Mouse (Mus musculus): ENCODE data around the gene Bub1b.

Bub1b gene

DNA sequence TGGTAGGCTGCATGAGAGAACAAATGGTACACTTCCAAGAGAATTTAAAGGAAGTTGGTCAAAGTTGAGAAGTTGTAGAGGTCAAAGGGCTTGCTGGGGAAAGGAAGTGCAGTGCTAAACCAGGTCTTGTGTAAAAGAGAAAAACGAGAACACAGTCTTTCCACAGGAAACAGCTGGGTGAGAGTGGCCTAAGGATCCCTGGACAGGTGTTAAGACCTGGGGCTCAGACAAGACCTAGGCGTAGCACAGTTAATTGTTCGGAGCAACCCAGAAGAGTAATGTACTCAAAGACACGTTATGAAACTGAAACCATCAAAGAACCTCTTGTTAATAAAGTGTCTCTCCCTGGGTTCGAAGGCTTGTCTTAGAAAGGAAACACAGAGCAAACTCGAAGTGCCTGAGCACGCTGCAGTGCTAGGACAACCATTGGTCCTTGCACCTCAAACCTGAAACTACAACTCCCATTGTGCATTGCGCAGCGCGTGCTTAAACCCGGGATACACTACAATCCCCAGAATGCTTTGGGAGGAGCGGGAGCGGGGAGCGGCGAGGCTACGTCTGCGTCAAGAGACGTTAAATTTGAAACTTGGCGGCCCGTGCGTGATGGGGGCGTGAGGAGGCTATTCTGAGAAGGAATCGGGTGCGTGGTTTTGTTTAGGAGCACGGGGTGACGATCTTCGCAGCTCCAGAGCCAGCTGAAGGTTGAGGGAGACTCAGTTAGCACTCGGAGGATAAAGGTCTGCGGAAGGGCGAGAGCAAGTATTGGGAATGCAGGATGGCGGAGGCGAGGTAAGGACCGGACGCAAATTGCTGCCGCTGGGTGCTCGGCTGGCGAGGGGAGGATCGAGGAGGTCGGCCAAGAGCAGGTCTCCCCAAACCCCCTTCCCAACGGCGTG is at the start of gene Bub1b:
Gene Bub1b, plus strand, starts transcription at position 539 of the 896 bp plus-strand sequence.
- WGBS = 5% methylated on average over 41 of the region's 41 CpGs

DNA sequence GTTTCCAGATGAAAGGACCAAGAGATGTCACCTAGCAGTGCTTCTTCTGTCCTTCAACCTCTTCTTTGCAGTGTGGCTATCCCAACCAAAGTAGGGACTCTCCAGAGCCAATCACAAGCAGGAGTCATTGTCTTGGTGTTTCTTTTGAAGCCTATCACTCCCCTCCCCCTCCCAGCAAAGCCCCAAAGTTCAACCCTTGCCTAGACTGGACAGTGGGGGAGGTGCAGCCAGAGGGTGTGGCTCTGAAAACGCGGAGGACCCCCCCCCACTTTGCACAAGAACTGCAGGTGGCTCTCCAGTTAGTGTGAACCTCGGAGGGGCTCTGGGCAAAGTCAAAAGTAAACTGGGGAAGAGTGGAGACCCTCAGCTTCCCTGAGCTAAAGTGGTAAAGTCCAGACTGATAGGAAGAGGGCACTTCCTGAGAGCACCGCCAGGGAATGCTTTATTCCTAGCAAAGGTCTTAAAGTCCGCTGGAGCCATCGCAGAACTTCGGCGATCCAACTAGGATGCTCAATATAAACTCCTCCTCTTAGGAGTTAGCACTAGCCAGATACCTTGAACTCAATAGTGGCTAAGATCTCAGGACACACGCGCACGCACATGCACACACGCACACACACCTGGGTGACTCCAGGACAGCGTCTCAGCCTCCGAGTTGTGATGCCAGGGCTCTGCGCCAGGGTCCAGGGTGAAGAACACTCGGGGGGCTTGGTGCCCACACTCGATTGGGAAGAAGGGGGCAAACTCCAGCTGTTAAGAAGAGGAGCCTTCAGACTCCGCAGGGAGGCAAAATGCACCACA is 49.4 kb upstream of the Bub1b start:
- 2% methylated on average over 18 of the region's 18 CpGs for WGBS

DNA sequence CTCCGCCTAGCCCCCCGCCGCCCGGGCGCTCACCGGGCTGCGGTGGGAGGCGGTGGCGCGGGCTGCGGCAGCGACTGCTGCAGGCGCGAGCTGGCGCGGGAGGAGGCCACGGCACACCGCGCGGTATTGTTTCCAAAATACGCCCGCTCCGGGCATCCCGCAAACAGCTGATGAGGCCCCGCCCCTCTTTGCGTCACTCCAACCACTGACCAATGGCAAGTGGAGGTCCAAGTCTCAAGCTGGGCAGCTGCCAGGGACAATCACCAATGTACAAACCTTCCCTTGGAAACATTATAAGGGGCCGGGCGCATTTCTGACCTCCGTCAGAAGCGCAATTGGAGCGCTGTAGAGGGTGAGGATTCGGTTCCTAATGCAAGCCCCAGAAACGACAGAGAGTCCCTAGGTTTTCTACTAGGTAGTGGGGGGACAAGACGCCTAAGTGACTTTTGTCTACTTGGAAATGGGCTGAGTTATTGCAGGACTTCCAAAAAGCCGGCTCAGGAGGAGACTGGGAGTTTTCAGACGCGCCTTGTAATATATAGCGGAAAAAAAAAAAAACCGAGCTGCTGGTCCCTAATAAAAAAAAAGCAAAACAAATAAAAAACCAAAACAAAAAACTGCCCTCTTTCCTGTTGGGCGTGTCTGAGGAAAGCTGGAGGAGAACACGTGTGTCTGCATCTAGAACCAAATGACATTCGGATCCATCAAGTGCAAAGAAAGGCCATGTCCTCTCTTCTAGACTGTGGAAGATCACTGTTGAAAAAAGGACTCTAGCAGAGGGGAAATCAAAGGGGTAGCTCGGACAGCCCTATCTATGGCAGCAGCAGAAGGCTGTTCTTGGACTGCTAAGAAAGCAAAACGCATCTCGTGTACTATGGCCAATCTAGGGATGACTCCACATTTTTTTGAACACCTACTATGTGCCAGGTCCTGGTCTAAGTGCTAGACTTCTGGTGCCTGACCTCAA is 48.2 kb upstream of the Bub1b start, which contains the start of gene Bmf:
Gene Bmf, minus strand, starts transcription at position 181 of the 967 bp plus-strand sequence.
- WGBS = 4% methylated on average over 45 of the region's 45 CpGs

DNA sequence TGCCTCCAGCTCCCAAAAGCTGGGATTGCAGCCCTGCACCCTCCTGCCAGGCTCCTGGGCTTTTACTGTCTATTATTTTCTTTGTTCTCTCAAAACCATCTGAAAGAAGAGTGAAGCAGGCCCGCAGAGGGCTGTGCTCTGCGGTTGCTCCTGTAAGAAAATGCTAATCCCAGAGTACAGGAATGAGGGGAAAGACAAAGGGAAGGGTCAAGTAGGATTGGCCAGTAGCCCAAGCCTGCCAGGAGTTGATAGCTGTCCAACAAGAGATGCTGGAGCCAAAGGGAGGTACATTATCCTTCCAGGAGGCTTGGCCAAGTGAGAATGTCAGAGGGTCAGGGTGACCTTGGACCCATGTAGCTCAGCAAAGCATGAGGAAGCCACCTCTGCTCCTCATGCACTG is 46.4 kb upstream of the Bub1b start:
- whole genome bisulfite sequencing = 50% methylated on average over 2 of the region's 2 CpGs

DNA sequence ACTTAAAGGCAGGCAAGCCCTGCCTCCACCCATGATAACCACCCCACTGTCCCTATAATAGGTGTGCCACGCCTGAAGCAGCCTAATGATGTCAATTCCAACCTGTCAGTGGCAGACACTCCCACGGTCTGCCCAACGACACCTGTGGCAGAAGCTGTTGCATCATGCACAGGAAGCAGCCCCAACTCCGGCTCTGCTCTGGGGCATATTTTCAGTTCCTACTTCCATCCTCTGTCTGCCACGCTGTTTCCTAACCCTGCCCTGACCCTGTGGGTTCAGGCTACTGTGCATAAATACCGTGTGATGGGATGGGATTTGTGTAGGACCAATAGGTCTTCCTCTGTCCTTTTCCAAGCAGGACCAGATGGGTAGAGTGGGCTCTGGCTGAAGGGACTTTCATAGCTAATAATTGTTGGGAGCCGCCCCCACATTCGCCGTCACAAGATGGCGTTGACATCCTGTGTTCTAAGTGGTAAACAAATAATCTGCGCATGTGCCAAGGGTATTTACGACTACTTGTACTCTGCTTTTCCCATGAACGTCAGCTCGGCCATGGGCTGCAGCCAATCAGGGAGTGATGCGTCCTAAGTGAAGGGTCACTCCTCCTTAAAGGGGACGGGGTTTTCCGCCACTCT is 43.5 kb upstream of the Bub1b start:
- WGBS = 72% methylated on average over 15 of the region's 17 CpGs

DNA sequence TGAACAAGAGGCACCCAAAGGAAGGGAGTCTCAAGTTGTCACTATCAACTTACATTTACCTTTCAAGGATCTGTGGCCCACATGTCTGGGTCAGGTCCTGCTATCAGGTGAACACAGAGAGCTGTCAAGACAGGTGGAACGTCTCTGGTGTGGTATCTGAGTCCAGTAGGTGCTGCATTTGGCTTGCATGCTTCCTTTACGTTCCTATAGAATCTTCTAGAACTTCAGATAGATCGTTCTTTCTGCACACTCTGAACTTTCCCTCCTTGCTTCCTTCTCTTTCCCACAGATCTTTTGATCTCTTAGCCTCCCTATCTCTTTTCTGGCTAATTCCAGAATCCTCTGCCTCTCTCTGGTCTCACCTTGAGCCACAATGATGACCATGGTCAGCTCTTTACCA is 39.6 kb upstream of the Bub1b start:
- 91% methylated on average over 3 of the region's 3 CpGs for WGBS

DNA sequence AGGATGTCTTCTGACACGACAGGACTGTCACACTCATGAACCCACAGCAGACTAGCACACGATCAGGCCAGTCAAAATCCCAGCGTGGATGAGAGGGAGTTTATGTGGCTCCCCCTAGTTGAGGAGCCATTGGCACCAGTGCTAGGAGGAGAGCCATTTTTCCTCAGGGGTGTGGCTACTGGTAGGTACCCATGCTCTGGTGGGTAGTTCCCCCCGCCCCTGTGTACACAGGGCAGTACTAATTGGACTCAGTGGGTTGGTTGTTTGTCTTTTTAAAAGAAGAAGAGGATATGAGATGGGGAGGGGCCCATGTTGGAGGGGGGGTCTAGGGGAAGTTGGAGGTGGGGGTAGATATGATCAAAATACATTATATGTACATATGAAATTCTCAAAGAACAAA is 36.0 kb upstream of the Bub1b start:
- WGBS = 86% methylated on average over 4 of the region's 4 CpGs

DNA sequence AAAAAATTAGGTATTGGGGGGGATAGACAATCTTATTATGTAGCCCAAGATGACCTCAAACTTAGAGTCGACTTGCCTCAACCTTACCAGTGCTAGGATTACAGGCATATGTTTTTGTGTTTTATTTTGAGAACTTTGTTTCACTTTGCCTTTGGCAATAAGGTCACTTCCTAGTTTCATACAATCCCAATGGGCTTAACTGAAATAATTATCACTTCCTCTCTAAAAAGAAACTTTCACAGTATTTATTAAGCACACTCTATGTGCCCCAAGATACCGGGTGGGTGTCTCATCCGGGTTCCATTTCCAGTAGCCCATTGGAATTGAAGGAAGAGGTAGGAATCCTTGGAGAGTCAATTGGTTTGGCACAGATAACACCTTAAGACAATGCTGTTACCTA is 35.6 kb upstream of the Bub1b start:
- 89% methylated on average over 3 of the region's 3 CpGs for WGBS

DNA sequence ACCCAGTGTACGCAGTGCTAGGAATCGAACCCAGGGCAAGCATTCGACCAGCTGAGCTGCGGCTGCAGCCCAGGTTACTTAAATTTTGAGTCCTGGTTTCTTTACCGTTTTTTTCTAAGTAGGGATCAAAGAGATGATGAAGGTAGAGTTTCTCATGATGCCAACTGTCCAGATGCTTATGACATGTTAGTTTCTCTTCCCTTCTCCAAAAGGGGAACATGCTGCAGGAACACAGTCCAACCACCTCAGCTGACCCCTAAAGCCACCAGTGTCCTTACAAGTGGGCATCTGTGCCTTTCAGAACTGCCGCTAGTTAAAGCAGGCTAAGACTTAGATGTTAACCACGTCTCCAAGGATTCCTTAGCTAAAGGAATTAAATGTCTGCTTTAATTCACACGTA is 30.8 kb upstream of the Bub1b start:
- WGBS = 81% methylated on average over 8 of the region's 8 CpGs

DNA sequence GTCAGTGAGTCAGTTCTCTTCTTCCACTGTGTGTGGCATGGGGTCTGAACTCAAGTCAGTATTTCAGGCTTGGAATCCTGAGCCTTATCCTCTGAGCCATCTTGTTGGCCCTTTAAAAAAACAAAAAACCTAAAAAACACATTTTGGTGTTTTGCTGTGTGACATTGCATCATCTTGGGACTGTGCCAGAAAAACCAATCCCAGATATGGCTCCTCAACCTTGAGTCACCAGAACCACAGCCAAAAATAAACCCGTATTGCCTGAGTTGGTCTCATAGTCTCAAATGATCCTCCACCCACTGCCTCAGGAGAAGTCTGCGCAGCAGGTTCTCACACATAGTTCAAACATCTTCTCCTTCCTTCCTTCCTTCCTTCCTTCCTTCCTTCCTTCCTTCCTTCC is 27.1 kb upstream of the Bub1b start:
- whole genome bisulfite sequencing = 80% methylated on average over 2 of the region's 2 CpGs

DNA sequence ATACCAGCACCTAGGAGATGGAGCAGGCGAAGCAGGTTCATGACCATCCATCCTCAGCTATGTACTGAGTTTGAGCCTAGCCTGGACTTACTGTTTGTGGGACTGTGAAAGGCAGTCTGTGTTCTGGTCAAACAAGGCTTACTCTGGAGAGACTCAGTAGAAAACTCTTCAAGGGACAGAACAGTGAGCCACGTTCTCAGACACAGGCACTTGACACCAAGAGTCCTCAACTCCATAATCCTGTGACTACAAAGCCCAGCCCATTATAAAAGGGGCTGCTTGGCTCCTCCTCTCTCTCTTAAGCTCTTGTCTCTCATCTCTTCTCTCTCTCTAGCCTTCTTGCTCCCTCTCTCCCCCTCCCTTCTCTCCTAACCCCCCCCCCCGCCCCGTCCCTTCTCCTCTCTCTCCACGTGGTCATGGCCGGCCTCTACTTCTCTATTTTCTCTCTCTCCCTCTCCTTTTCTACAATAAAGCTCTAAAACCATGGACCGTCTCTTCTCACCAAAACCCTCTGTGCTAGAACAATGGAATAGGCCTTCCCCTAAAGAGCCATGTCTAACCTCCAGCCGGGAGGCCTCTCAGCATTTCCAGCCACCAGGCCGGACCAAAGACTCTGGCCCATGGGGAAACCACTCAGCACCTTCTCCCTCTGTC is 25.7 kb upstream of the Bub1b start:
- 81% methylated on average over 9 of the region's 9 CpGs for WGBS

DNA sequence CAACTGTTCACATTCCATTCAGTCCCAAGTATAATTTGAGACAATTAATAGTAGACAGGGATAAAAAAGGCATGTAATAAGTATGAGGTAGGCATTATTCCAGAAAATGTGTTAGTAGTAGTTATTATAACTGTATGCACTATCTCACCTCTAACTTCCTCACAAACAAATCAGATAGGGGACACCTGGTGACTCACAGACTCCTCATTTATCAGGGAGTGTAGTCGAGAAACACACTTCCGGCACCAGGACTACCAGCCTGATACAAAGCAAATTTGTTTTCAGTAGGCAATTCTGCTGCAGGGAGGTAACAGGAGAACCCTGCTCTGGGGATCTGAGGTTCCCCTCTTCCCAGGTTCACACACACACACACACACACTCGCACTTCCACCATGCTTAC is 24.9 kb upstream of the Bub1b start:
- 86% methylated on average over 3 of the region's 3 CpGs for WGBS

DNA sequence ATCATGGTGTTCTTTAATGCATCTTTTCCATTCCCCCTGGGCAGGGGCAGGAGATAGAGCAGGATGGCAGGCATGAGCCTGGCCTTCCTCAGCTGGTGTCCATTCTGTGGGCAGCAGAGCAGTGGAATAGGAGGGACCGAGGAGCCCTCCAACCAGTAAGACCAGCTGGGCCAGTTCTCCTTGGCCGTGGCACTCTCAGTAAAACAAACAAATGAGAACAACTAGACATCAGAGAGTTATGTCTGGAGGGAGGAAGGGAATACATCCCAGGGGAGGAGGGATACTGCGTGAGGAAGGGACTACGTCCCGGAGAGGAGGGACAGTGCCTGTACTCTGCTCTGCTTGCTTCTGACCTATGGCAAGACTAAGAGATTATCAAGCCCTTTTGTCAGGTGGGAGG is 12.0 kb upstream of the Bub1b start:
- WGBS = 82% methylated on average over 5 of the region's 5 CpGs

DNA sequence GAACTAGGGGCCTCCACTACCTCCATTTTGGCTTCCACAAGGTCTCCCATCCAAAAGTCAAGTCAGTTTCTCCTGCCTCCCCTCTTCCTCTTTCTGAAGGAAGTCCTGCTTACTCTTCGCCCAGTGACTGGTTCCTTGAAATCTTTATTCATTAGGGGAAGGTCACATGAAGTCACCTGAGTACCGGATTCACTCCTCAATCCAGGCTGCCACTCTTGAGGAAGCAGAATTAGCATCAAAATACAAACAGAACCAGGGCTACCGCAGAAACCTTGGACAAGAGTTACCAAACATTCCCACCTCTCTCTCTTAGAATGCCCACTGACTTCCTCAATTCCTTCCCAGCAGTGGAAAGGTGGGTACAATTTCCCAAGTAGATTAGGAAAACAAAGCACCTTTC is 10.3 kb upstream of the Bub1b start:
- 81% methylated on average over 3 of the region's 3 CpGs for WGBS

DNA sequence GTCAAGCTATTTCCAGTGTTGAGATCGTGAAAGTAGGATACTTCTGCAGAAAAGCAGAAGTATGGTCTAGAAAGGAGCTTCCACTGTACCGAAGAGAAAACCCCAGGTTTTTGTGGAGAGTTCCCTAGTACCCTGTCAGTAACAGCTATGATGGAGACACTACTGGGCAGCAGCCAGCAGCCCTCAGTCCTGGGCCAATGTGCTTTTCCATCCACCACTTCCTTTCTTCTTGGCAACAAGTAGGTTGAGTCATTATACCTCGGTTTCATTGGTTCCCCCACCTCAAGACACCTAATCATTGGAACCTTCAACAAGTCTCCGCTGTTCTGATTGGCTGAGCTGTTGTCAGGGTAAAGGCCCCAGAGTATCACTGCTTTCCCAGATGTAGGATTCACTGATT is 6.9 kb upstream of the Bub1b start:
- 87% methylated on average over 4 of the region's 4 CpGs for WGBS

DNA sequence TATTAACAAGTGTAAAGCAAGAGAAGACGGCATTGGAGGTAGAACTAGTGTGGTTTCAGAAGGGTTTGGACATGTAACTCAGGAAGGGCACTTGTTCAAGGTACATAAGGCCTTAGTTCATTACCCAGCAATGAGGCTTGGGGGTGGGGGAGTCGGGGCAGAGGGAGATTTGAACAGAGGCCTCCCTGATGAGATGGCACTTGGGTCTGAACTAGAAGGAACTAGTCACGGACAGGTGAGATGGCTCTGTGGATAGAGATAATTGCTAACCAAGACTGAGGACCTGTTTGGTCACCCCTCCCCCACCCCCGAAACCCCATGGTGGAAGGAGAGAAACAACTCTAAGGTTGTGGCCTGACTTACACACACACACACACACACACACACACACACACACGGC is 1.1 kb downstream of the Bub1b start:
- WGBS = 37% methylated on average over 5 of the region's 5 CpGs

DNA sequence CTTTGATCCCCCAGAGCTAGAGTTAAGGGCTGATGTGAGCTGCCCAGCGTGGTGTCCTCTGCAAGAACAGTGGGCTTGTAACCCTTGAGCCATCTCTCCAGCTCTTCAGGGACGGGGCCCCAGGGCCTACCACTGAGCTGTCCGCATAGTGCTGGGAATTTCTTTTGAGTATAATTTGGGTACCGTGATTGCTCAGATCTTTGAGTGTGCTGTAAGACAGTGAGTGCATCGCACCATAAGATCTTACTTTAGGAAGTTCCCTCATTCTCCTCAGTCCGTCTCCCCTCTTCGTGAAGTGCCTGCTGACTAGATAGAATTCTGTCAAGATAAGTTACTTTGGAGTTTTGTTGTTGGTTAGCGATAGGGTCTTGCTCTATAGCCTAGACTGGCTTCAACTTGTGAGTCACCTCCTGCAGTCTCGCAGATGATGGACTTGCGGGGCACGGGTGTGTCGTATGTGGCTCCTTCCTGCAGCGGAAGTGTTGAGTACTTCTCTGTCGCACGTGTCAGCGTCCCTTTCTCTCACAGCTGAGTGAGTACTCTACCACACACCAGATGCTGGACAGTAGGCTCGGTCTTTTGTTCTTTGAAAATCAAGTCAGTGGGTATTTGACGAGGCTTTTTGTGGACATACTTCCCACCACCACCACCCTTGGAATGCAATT is 3.7 kb downstream of the Bub1b start:
- WGBS = 89% methylated on average over 18 of the region's 18 CpGs

DNA sequence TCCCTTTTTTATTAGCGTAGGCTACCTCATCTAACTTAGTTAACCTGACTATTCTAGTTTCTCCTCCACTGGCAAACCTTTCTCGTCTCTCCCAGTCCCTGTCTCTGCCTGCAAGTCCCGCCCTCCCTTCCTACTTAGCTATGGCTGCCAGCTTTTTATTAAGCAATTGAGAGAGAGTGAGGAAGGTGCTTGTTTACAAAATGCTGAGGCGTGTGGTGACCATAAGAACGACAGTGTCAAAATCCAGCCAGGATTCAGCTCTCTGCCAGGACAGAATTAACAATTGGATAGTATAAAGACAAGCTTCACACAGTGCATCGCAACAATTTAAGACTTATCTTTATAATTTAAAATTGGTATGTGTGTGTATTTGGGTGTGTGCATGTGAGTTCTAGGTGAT is 6.1 kb downstream of the Bub1b start:
- 92% methylated on average over 6 of the region's 6 CpGs for WGBS

DNA sequence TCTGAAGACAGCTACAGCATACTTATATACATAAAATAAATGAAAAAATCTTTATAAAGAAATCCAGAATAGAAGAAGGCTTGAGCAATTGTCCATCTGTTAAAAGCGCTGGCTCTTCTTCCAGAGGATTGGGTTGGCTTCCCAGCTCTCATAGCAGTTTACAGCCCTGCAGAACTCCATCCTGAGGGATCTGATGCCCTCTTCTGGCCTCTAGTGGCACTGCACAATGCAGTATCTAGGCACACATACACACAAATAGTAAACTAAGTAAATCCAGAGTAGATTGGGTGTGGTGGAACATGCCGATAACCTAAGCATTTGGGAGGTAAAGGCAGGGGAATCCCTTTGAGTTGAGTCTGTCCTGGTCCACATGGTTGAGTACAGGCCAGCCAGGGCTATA is 8.0 kb downstream of the Bub1b start:
- 92% methylated on average over 2 of the region's 2 CpGs for WGBS

DNA sequence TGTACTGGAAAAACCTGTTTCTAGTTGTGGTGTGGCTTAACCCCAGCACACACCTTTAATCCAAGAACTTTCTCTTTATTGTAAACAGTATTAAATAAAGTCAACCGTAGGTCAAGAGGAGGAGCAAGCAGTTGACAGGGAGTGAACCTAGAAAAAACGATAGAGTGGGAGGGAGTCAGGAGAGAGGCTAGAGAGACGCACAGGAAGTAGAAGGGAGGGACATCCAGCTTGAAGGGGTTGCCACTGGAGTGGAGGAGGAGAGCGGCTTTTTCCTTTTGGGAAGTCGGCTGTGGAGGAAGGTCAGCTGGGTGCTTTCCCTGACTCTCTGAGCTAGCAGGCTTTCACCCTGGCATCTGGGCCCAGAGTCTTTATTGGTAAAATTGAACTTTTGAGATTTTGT is 9.0 kb downstream of the Bub1b start:
- 83% methylated on average over 5 of the region's 5 CpGs for WGBS

Data from cerebral cortex, adult 2 months (tissue).